Mouse (Mus musculus): ENCODE measurements around the gene Wrnip1.

- TF ChIP-seq POLR2A (IDR thresholded peaks at IDR 0.05; ENCODE audit: low read depth, low read length) (no peak), CTCF (conservative IDR thresholded peaks at IDR 0.05; ENCODE audit: insufficient read depth, insufficient read length, low read depth, low read length) (no peak)
Measured at GRCm38 (mm10) chr13:32832776-32833175, 30.9 kb downstream of the Wrnip1 start.

Measured in kidney, adult 2 months (tissue).